Mouse (Mus musculus): ENCODE results near the gene Grk1. TPM values are rescaled to one million over a fixed set of nuclear protein-coding genes. Genes with fewer than 3 reads are reported as not detected.

Grk1 gene
- polyA plus RNA-seq (2015; fragmentation: Nextera tagmentation; extraction: Ambion mirVana) = 0.03 TPM in 1 of 2 replicates, not detected in the other

GRCm38 (mm10) chr8:13404666-13405131 lies at the start of gene Grk1:
Grk1 (plus strand) TSS chr8:13405081.
- ATAC-seq (replicated peaks) = no peak
- Histone ChIP-seq H3K9me3 (no peaks in the 10 kb centered on the region), H3K27ac (no peak within 1 kb of the TSS), H3K9ac (no peak within 1 kb of the TSS), H3K4me1 (no peaks in the 10 kb centered on the region), H3K4me2 (no peak within 1 kb of the TSS), H3K27me3 (replicated peaks) (no peaks in the 10 kb centered on the region), H3K4me3 (no peak within 1 kb of the TSS), H3K36me3 (replicated peaks) (no peaks in the 10 kb centered on the region)
- WGBS = 82% methylated on average over 5 of the region's 5 CpGs

GRCm38 (mm10) chr8:13356221-13356620 lies 48.7 kb upstream of the Grk1 start:
- no peak for ATAC-seq (replicated peaks)
- peaks cover 35% of the 10 kb centered on the region; the same call in 1 of the 2 replicates for H3K36me3 ChIP-seq (replicated peaks)

GRCm38 (mm10) chr8:13356681-13357080 lies 48.2 kb upstream of the Grk1 start:
- no peak overlapping the region for H3K4me2 ChIP-seq
- WGBS = 86% methylated on average over 10 of the region's 10 CpGs
- H3K4me1 ChIP-seq = no peaks in the 10 kb centered on the region
- H3K9me3 ChIP-seq = no peaks in the 10 kb centered on the region
- H3K4me3 ChIP-seq = no peak overlapping the region
- ATAC-seq (replicated peaks) = no peak
- peaks cover 40% of the 10 kb centered on the region; the same call in 1 of the 2 replicates for H3K36me3 ChIP-seq (replicated peaks)
- H3K27ac ChIP-seq = no peak overlapping the region
- H3K27me3 ChIP-seq (replicated peaks) = no peaks in the 10 kb centered on the region
- no peak overlapping the region for H3K9ac ChIP-seq

More at GRCm38 (mm10) chr8:13356221-13356620, 48.7 kb upstream of the Grk1 start:
- H3K9ac ChIP-seq = no peak overlapping the region
- no peak overlapping the region for H3K27ac ChIP-seq
- no peak overlapping the region for H3K4me3 ChIP-seq
- no peak overlapping the region for H3K4me2 ChIP-seq
- no peaks in the 10 kb centered on the region for H3K9me3 ChIP-seq
- no peaks in the 10 kb centered on the region for H3K27me3 ChIP-seq (replicated peaks)
- WGBS = 90% methylated on average over 6 of the region's 6 CpGs
- no peaks in the 10 kb centered on the region for H3K4me1 ChIP-seq

- 92% methylated on average over 7 of the region's 7 CpGs for WGBS
- Histone ChIP-seq H3K9ac (no peak overlapping the region), H3K27ac (no peak overlapping the region), H3K4me3 (no peak overlapping the region), H3K4me1 (no peaks in the 10 kb centered on the region), H3K27me3 (replicated peaks) (no peaks in the 10 kb centered on the region), H3K9me3 (no peaks in the 10 kb centered on the region), H3K4me2 (no peak overlapping the region), H3K36me3 (replicated peaks) (peaks cover 55% of the 10 kb centered on the region)
- ATAC-seq (replicated peaks) = no peak
These were observed 44.7 kb upstream of the Grk1 start for GRCm38 (mm10) chr8:13360213-13360612.

GRCm38 (mm10) chr8:13361865-13362264 lies 43.0 kb upstream of the Grk1 start:
- no peak overlapping the region for H3K4me2 ChIP-seq
- H3K36me3 ChIP-seq (replicated peaks) = peaks cover 58% of the 10 kb centered on the region

GRCm38 (mm10) chr8:13373151-13373662 lies 31.7 kb upstream of the Grk1 start:
- Histone ChIP-seq H3K36me3 (replicated peaks) (peaks cover 57% of the 10 kb centered on the region), H3K4me3 (no peak overlapping the region), H3K4me1 (no peaks in the 10 kb centered on the region), H3K9ac (no peak overlapping the region), H3K9me3 (no peaks in the 10 kb centered on the region), H3K27me3 (replicated peaks) (no peaks in the 10 kb centered on the region), H3K27ac (no peak overlapping the region), H3K4me2 (no peak overlapping the region)
- 90% methylated on average over 8 of the region's 8 CpGs for WGBS
- no peak for ATAC-seq (replicated peaks)

More at GRCm38 (mm10) chr8:13361865-13362264, 43.0 kb upstream of the Grk1 start:
- no peak for ATAC-seq (replicated peaks)
- Histone ChIP-seq H3K4me3 (no peak overlapping the region), H3K4me1 (no peaks in the 10 kb centered on the region), H3K9ac (no peak overlapping the region), H3K9me3 (no peaks in the 10 kb centered on the region), H3K27ac (no peak overlapping the region), H3K27me3 (replicated peaks) (no peaks in the 10 kb centered on the region)
- WGBS = 97% methylated on average over 6 of the region's 6 CpGs

- H3K4me2 ChIP-seq = no peak overlapping the region
- H3K4me1 ChIP-seq = no peaks in the 10 kb centered on the region
- H3K9ac ChIP-seq = no peak overlapping the region
- WGBS = 89% methylated on average over 7 of the region's 7 CpGs
- no peak overlapping the region for H3K27ac ChIP-seq
- no peaks in the 10 kb centered on the region for H3K9me3 ChIP-seq
- no peaks in the 10 kb centered on the region for H3K27me3 ChIP-seq (replicated peaks)
- no peak overlapping the region for H3K4me3 ChIP-seq
- no peak for ATAC-seq (replicated peaks)
- peaks cover 16% of the 10 kb centered on the region for H3K36me3 ChIP-seq (replicated peaks)
These were observed 23.3 kb upstream of the Grk1 start for GRCm38 (mm10) chr8:13381630-13382029.

GRCm38 (mm10) chr8:13382536-13382935 lies 22.3 kb upstream of the Grk1 start:
- Histone ChIP-seq H3K27me3 (replicated peaks) (no peaks in the 10 kb centered on the region), H3K9ac (no peak overlapping the region), H3K27ac (no peak overlapping the region), H3K9me3 (no peaks in the 10 kb centered on the region), H3K4me3 (no peak overlapping the region), H3K4me1 (no peaks in the 10 kb centered on the region), H3K4me2 (no peak overlapping the region), H3K36me3 (replicated peaks) (peaks cover 16% of the 10 kb centered on the region)
- ATAC-seq (replicated peaks) = no peak
- 91% methylated on average over 3 of the region's 3 CpGs for WGBS

- Histone ChIP-seq H3K4me2 (no peak overlapping the region), H3K27me3 (replicated peaks) (no peaks in the 10 kb centered on the region), H3K4me3 (no peak overlapping the region), H3K36me3 (replicated peaks) (peaks cover 16% of the 10 kb centered on the region), H3K4me1 (no peaks in the 10 kb centered on the region), H3K9ac (no peak overlapping the region), H3K9me3 (no peaks in the 10 kb centered on the region), H3K27ac (no peak overlapping the region)
- ATAC-seq (replicated peaks) = no peak
- 95% methylated on average over 4 of the region's 4 CpGs for WGBS
These were observed 21.9 kb upstream of the Grk1 start for GRCm38 (mm10) chr8:13382999-13383398.

- Histone ChIP-seq H3K9ac (no peak overlapping the region), H3K36me3 (replicated peaks) (no peaks in the 10 kb centered on the region), H3K27ac (no peak overlapping the region), H3K4me3 (no peak overlapping the region), H3K4me2 (no peak overlapping the region), H3K27me3 (replicated peaks) (no peaks in the 10 kb centered on the region), H3K9me3 (no peaks in the 10 kb centered on the region), H3K4me1 (no peaks in the 10 kb centered on the region)
- ATAC-seq (replicated peaks) = no peak
- WGBS = 79% methylated on average over 13 of the region's 13 CpGs
These were observed 18.5 kb upstream of the Grk1 start for GRCm38 (mm10) chr8:13386366-13386765.

GRCm38 (mm10) chr8:13387728-13388127 lies 17.2 kb upstream of the Grk1 start:
- H3K4me2 ChIP-seq = no peak overlapping the region
- no peaks in the 10 kb centered on the region for H3K4me1 ChIP-seq
- H3K36me3 ChIP-seq (replicated peaks) = no peaks in the 10 kb centered on the region
- no peaks in the 10 kb centered on the region for H3K9me3 ChIP-seq
- H3K4me3 ChIP-seq = no peak overlapping the region
- no peak overlapping the region for H3K27ac ChIP-seq
- H3K27me3 ChIP-seq (replicated peaks) = no peaks in the 10 kb centered on the region
- H3K9ac ChIP-seq = no peak overlapping the region
- WGBS = 89% methylated on average over 8 of the region's 8 CpGs
- no peak for ATAC-seq (replicated peaks)

- Histone ChIP-seq H3K36me3 (replicated peaks) (no peaks in the 10 kb centered on the region), H3K27ac (no peak overlapping the region), H3K27me3 (replicated peaks) (no peaks in the 10 kb centered on the region), H3K4me1 (no peaks in the 10 kb centered on the region), H3K9ac (no peak overlapping the region), H3K4me2 (no peak overlapping the region), H3K9me3 (no peaks in the 10 kb centered on the region), H3K4me3 (no peak overlapping the region)
- ATAC-seq (replicated peaks) = no peak
- WGBS = 82% methylated on average over 2 of the region's 2 CpGs
These were observed 16.1 kb upstream of the Grk1 start for GRCm38 (mm10) chr8:13388744-13389143.

- WGBS = 86% methylated on average over 7 of the region's 7 CpGs
- no peak for ATAC-seq (replicated peaks)
- Histone ChIP-seq H3K4me3 (no peak overlapping the region), H3K4me2 (no peak overlapping the region), H3K36me3 (replicated peaks) (no peaks in the 10 kb centered on the region), H3K4me1 (no peaks in the 10 kb centered on the region), H3K9me3 (no peaks in the 10 kb centered on the region), H3K9ac (no peak overlapping the region), H3K27ac (no peak overlapping the region), H3K27me3 (replicated peaks) (no peaks in the 10 kb centered on the region)
These were observed 11.0 kb upstream of the Grk1 start for GRCm38 (mm10) chr8:13393869-13394268.

Data from midbrain, embryonic 15.5 days (tissue).